Mouse (Mus musculus) limb, embryonic 10.5 days (tissue): ENCODE measurements around the gene Lrrc75a. TPM values are rescaled to one million over a fixed set of nuclear protein-coding genes. Genes with fewer than 3 reads are reported as not detected.

Experiments used
- DNase-seq: peaks from one replicate; pipeline ENCODE4 v3.0.0-alpha.2; 2017; ENCODE audit warnings: low spot score
- H3K27ac ChIP-seq: fragments of 300-500 bp; sonication (generic); 2 replicates; pipeline ENCODE4 v1.5.1; 2016; ENCODE audit warnings: mild to moderate bottlenecking
- H3K27me3 ChIP-seq: fragments of 300-500 bp; sonication (generic); 2 replicates; pipeline ENCODE4 v1.6.1; 2016; ENCODE audit warnings: low read depth, mild to moderate bottlenecking; ENCODE audit not compliant: poor library complexity, severe bottlenecking
- H3K36me3 ChIP-seq: fragments of 300-500 bp; sonication (generic); 2 replicates; pipeline ENCODE4 v1.6.1; 2016; ENCODE audit warnings: mild to moderate bottlenecking, moderate library complexity
- H3K4me1 ChIP-seq: fragments of 300-500 bp; sonication (generic); 2 replicates; pipeline ENCODE4 v1.6.1; 2016
- H3K4me3 ChIP-seq: fragments of 300-500 bp; sonication (generic); 2 replicates; pipeline ENCODE4 v1.5.1; 2016; ENCODE audit warnings: mild to moderate bottlenecking, moderate library complexity
- H3K9me3 ChIP-seq: fragments of 300-500 bp; sonication (generic); replicated peaks from 2 replicates; pipeline ENCODE4 v1.6.1; 2016; ENCODE audit warnings: mild to moderate bottlenecking
- WGBS: fragments of 180-500 bp; shearing (Covaris S2); methylation state at CpG from one replicate; pipeline ENCODE4 v1.1.7; 2016; 5-methylcytosine and 5-hydroxymethylcytosine counted together
- polyA plus RNA-seq: library from polyadenylated mRNA; unstranded; fragments of >200 nt; fragmentation: Nextera tagmentation; extraction: Ambion mirVana; gene quantifications from 2 replicates; pipeline ENCODE4 v1.2.1, GENCODE M21; 2016

The Lrrc75a gene
- polyA plus RNA-seq, 1 experiment from 2014 or later = 17.3 TPM

DNA sequence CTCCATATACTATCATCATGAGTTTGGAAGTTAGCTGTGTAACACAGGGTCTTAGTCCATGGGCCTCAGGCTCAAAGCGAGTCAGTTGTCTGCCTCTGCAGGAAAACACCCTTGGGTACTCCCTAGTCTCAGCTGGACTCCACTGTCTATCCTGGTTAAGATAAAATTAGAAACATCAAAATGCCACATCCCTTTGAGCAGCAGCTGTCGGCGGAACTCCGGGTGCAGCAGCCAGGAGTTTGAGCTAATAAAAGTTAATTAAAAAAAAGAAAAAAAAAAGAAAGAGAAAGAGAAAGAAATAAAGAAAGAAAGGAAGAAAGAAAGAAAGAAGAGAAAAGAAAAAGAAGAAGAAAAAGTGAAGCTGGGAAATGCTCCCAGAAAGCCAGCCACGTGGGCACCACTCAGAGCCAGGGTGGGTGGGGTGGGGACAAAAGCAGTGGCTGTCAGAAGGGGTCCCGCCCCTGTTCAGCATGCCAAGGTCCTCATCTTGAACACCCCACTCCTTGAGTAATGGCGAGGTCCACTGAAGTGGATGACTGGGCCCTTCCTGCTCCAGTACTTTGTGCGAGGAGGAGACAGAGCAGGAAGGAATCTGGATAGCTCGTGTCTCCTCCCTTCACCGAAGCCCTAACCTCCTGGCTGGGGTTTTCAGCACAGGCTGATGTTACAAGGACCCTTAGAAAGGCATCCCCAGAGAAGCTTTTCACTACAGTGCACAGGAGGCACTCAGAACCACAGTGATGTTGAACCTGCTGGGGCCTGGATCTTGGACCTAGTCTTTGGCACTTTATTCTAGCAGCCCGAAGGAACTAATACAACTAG lies 6.1 kb downstream of the Lrrc75a start:
- H3K27me3 ChIP-seq = no peaks in the 10 kb centered on the region
- H3K27ac ChIP-seq = no peak overlapping the region
- H3K9me3 ChIP-seq = no peaks in the 10 kb centered on the region
- H3K4me1 ChIP-seq = peaks cover 50% of the 10 kb centered on the region
- no peak for DNase-seq
- H3K4me3 ChIP-seq = no peak overlapping the region
- H3K36me3 ChIP-seq = peaks cover 42% of the 10 kb centered on the region
- WGBS = 75% methylated on average over 11 of the region's 11 CpGs

DNA sequence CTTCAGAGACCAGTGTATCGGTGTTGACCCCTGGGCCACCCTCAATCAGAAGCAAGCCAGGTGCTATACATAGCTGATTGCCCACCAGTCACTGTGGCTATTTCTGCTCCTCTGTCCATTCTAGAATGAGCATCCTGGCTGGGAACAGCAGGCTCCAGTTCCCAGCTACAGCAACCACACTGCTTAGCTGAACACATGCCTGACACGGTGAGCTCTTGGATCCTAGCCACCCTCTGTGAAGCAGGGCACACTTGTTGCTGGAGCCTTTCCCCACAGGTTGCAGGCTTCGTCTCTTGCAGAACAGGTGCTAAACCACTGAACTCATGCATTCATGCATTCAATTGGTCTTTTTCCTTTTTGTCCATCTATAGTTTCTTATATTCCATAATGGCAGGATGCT lies 7.9 kb downstream of the Lrrc75a start:
- peaks cover 43% of the 10 kb centered on the region for H3K4me1 ChIP-seq
- H3K4me3 ChIP-seq = no peak overlapping the region
- no peak for DNase-seq
- 89% methylated on average over 3 of the region's 3 CpGs for WGBS
- no peaks in the 10 kb centered on the region for H3K9me3 ChIP-seq
- no peak overlapping the region for H3K27ac ChIP-seq
- peaks cover 45% of the 10 kb centered on the region for H3K36me3 ChIP-seq
- H3K27me3 ChIP-seq = no peaks in the 10 kb centered on the region

DNA sequence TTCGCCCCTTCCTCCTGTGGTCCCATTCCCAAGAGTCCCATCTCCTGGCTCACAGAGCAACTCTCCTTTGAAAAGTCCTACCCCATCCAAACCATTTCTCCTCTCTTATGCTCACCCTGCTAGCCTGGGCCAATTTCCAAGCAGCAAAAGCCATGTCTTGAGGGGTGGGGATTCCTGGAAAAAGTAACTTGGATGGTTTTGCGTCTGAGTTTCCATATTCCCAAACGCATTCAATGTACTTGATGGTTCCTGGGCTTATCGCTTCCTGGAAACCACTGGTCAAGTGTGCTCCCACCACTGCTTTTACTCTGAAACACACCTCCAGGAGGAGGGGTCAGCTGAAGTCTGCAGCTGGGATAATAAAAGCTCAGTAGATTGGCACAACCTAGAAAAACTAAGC lies 9.9 kb downstream of the Lrrc75a start:
- H3K4me1 ChIP-seq = peaks cover 39% of the 10 kb centered on the region
- H3K27me3 ChIP-seq = no peaks in the 10 kb centered on the region
- DNase-seq = no peak
- no peaks in the 10 kb centered on the region for H3K9me3 ChIP-seq
- peaks cover 26% of the 10 kb centered on the region for H3K36me3 ChIP-seq
- WGBS = 94% methylated on average over 4 of the region's 4 CpGs
- H3K27ac ChIP-seq = no peak overlapping the region
- H3K4me3 ChIP-seq = no peak overlapping the region

DNA sequence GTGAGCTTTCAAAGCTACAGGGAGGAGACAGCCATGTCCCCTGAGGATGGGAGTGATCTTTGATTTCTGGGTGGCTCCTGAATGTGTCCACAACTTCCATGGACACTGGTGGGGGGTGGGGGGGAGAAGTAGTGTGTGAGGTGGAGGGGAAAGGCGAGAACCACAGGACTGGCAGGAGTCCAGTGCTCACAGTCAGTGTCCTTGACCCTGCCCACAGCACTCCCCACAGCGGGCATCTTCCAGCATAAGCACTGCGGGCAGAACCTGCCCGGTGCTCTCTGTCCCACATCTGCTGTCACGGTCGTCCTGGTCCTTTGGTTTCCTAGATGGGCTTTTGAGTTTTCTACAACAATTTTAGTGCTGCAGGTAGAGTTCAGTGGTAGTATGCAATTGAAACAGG lies 10.5 kb downstream of the Lrrc75a start:
- H3K4me1 ChIP-seq = peaks cover 33% of the 10 kb centered on the region
- peaks cover 24% of the 10 kb centered on the region for H3K36me3 ChIP-seq

DNA sequence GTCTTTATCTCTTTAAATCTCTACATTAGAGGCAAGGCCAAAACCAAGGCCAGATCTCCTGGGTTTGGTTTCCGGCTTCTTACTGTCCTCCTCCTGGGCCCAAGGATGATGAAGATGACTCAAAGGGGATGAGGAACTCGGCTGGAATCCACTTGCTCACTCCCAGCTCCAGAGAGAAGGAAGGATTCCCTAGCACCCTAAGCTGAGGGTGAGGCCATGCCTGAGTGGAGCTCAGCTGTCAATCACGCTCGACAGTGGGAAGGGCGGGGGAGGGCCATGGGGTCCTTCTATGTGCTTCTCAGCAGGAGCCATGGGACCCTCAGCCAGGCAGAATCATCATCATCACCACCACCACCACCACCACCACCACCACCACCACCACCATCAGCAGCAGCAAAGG lies 10.9 kb downstream of the Lrrc75a start:
- Histone ChIP-seq H3K4me3 (no peak overlapping the region), H3K4me1 (peaks cover 30% of the 10 kb centered on the region)
- 87% methylated on average over 5 of the region's 5 CpGs for WGBS

More for the DNA sequence above, 10.5 kb downstream of the Lrrc75a start:
- H3K4me3 ChIP-seq = no peak overlapping the region
- H3K27me3 ChIP-seq = no peaks in the 10 kb centered on the region
- 87% methylated on average over 6 of the region's 6 CpGs for whole genome bisulfite sequencing
- no peaks in the 10 kb centered on the region for H3K9me3 ChIP-seq
- no peak overlapping the region for H3K27ac ChIP-seq
- no peak for DNase-seq

DNA sequence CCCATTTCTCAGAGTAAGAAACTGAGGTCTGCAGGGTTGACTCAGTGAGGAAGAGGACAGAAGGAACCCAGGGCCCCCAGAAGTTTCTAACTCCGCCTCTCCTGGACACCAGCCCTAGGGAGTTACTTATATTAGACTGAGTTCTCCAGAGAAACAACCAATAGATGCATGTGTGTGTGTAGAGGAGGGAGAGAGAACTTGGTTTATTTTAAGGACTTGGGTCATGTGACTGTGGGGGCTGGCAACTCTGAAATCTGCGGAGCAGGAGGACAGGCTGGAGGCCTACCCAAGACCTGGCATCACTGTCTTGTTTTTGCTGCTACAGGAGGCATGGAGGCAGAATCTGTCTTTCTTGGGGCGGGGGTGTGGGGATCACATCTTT lies 11.5 kb downstream of the Lrrc75a start:
- Histone ChIP-seq H3K36me3 (peaks cover 24% of the 10 kb centered on the region), H3K27ac (no peak overlapping the region), H3K27me3 (no peaks in the 10 kb centered on the region), H3K4me3 (no peak overlapping the region), H3K4me1 (peaks cover 30% of the 10 kb centered on the region), H3K9me3 (no peaks in the 10 kb centered on the region)
- DNase-seq = no peak
- 87% methylated on average over 3 of the region's 3 CpGs for WGBS

More for the DNA sequence above, 10.9 kb downstream of the Lrrc75a start:
- Histone ChIP-seq H3K27me3 (no peaks in the 10 kb centered on the region), H3K36me3 (peaks cover 24% of the 10 kb centered on the region), H3K9me3 (no peaks in the 10 kb centered on the region), H3K27ac (no peak overlapping the region)
- DNase-seq = no peak

DNA sequence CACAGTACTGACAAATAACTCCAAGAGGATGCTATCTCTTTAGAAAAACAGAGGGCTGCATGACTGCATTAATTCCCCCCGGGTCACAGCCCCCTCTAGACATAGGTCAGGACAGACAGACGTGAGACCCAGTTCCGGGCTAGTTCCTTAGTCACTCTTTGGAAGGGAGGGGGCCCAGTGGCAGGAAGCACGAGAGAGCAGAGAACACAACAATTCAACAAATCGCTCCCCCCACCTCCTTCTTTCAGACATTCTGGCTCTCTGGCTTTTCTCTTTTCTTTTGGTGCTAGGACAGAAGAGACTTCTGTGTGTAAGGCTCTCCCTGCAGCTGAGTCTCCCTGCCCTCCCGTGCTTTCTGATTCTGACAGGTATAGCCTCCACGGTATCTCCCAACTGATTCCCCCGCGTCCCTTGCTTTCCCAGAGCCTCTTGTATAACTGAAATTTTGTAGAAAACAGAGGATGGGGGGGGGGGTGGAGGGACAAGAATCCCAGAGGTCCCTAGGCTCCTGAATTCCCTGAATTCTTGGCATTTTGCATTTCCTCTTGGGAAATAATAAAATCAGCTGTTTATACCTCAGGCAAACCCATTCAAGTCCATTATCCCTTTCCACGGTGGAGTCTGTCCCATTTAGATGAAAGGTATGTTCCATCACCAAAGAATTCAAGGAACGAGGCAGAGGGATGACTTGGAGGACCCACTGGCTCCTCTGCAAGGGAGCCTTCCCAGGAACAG lies 12.1 kb downstream of the Lrrc75a start:
- Histone ChIP-seq H3K27ac (no peak overlapping the region), H3K9me3 (no peaks in the 10 kb centered on the region), H3K4me1 (peaks cover 36% of the 10 kb centered on the region), H3K36me3 (peaks cover 24% of the 10 kb centered on the region), H3K4me3 (no peak overlapping the region), H3K27me3 (no peaks in the 10 kb centered on the region)
- DNase-seq = no peak
- 75% methylated on average over 11 of the region's 11 CpGs for WGBS

DNA sequence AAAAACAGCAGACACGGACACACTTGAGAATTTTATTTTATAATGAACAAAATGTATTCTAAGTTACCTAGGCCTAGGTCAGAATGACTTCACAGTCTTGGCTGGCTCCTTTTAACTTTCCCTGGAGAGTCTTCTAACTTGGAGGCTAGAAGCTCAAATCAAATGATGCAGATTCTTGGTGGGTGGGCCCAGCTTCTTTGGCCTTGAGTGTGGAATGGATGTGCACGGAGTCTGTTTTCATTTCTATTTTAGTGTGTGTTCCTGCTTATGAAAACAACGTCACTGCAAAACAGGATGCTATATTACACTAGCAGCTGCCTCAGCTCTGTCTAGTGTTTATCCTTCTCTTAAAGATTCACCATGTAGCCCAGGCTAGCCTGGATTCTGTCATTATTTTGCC lies 12.9 kb downstream of the Lrrc75a start:
- no peak for DNase-seq
- no peaks in the 10 kb centered on the region for H3K27me3 ChIP-seq
- no peaks in the 10 kb centered on the region for H3K9me3 ChIP-seq
- H3K36me3 ChIP-seq = peaks cover 23% of the 10 kb centered on the region
- no peak overlapping the region for H3K27ac ChIP-seq
- H3K4me1 ChIP-seq = peaks cover 44% of the 10 kb centered on the region
- H3K4me3 ChIP-seq = no peak overlapping the region
- WGBS = 80% methylated on average over 3 of the region's 3 CpGs

DNA sequence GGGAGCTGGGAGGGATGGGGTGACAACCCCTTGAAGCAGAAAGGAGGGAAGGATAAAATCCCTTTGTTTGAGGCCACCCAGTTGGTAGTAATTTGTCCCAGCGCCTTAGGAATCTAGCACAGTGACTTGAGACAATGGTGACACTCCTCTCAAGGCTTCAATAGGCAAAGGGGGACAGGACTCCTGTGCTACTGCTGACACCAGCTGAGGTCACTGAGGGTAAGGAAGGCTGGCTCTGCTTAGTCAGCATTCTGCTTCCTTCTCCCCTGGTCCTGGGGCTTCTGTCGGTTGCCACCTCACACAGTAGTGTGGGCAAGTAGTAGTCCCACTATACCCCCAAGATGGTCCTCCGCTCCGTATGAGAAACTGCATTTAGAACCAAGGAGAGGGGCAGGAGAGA lies 17.2 kb downstream of the Lrrc75a start:
- Histone ChIP-seq H3K4me3 (no peak overlapping the region), H3K9me3 (0 out of 2 replicates have a peak, but pooled peaks cover 1% of the 10 kb centered on the region), H3K36me3 (peaks cover 11% of the 10 kb centered on the region; the same call in 1 of the 2 replicates), H3K27ac (peak overlapping the region; percentile 90), H3K27me3 (no peaks in the 10 kb centered on the region), H3K4me1 (peaks cover 58% of the 10 kb centered on the region)
- no peak for DNase-seq
- WGBS = 43% methylated on average over 4 of the region's 4 CpGs

DNA sequence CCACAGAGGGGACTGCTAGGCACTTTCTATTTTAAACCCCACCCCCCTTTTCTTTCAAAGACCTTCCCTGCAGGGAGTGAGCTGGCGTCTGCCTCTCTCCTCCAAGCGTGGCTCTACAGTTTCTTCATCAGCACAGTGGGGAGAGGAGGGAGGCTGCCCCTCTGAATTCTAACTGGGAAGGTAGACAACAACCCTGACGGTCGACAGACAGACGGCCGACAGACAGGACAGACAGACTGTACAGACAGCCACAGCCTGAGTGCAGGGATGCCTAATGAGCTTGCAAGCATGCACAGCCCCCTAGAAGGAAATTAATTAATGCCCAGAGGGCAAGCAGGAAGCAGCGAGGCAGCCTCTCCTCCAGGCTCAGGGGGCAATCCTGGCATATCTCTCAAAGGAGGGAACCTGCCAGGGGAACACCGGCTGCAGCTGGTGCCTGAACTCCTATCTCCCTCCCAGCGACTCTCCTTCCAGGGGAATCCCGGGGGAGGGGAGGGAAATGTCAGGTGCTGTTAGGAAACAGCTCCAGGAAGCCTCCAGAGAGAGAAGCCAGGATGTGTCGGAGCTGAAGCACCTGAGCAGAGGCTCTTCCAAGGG lies 18.0 kb downstream of the Lrrc75a start:
- DNase-seq = peak; percentile 55
- peak overlapping the region; percentile 42 for H3K4me3 ChIP-seq
- peaks cover 11% of the 10 kb centered on the region; the same call in 1 of the 2 replicates for H3K36me3 ChIP-seq
- H3K27me3 ChIP-seq = no peaks in the 10 kb centered on the region
- H3K9me3 ChIP-seq = 0 out of 2 replicates have a peak, but pooled peaks cover 1% of the 10 kb centered on the region
- peak overlapping the region; percentile 90 for H3K27ac ChIP-seq
- H3K4me1 ChIP-seq = peaks cover 63% of the 10 kb centered on the region
- 1% methylated on average over 11 of the region's 11 CpGs for WGBS

DNA sequence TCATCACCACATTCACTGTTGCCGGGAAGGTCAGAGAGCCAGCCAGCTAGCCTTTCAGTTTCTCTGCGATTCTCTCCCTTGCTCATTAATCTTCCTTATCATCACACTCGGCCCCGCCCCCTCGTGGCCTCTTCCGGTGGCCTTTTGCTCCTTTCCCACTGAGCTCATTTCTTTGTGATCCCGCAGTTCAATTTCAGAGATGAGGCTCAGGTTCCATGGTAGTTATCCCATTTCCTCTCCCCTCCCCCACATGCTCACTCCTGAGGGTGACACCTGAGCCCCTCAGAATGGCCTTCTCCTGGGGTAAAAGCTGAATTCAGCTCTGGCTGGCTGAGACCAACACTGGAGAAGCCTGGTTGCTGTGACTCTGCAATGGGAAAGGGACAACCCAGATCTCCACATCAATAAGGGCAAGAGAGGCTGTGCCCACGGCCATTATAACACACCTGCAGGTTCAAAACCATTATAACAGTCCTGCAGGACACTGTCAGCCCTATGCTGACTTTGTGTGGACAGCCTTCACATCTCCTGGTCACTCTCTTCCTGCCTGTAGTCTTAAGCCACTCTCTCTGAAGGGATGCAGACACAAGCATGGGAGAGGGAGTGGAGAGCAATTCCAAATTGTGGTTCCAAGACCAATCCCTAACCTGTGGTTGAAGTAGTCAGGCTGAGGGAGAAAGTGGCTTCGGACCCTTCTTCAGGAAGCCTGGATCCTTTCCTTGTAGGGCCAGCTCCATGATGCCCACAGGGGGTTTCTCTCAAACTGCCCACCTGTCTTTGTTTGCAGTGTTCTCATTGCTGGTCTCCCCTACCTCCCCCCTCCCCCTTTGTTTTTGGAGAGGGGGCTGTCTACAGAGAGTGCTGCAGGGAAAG lies 18.7 kb downstream of the Lrrc75a start:
- H3K9me3 ChIP-seq = 0 out of 2 replicates have a peak, but pooled peaks cover 1% of the 10 kb centered on the region
- peak overlapping the region; percentile 42 for H3K4me3 ChIP-seq
- peak; percentile 75 for DNase-seq
- H3K27me3 ChIP-seq = no peaks in the 10 kb centered on the region
- H3K4me1 ChIP-seq = peaks cover 68% of the 10 kb centered on the region
- H3K27ac ChIP-seq = peak overlapping the region; percentile 90
- H3K36me3 ChIP-seq = peaks cover 11% of the 10 kb centered on the region; the same call in 1 of the 2 replicates
- WGBS = 1% methylated on average over 9 of the region's 9 CpGs
